Mouse (Mus musculus): ENCODE measurements around the gene Cpb2. TPM values are rescaled to one million over a fixed set of nuclear protein-coding genes. Genes with fewer than 3 reads are reported as not detected.

Cpb2 gene
- total RNA-seq, 2 experiments from 2014 or later: not detected

Small RNA genes lying within 50 kb of the gene (microRNA-seq; reads per million reads assigned to microRNA genes)
- 0 reads per million in 2 experiments for gene Gm44482

Other genes starting within 250 kb of the Cpb2 start
- gene Rubcnl, start 226.3 kb upstream of the Cpb2 start, total RNA-seq (2021): under 1 TPM; 0.23 to 0.61 TPM
- not detected for gene Lrrc63, start 111.4 kb upstream of the Cpb2 start, total RNA-seq (2021)
- 10 to 100 TPM; 10.0 to 19.9 TPM for gene Lcp1, start 111.2 kb upstream of the Cpb2 start, total RNA-seq (2021)
- 10 to 100 TPM; 20.2 to 23.9 TPM for gene Zc3h13, start 42.1 kb downstream of the Cpb2 start, total RNA-seq (2021)
- under 1 TPM; 0.63 to 0.81 TPM for gene Siah3, start 213.7 kb downstream of the Cpb2 start, total RNA-seq (2021)